7 mouse cellular contexts compared by ENCODE assay signal in genomic region chr4:59928347-59928746, GRCm38 (mm10). TPM values are rescaled to one million over a fixed set of nuclear protein-coding genes. Genes with fewer than 3 reads are reported as not detected.
A peak's percentile ranks its signal among the peaks of the same experiment; 100 is the strongest.
DNase-seq lines count a peak whose midpoint lies in the region; ATAC-seq lines count a peak whose summit lies in the region.

No protein-coding gene starts in this region.

- peak; percentile 96 for ATAC-seq in frontal cortex, adult (ENCODE audit: low TSS enrichment)
- ATAC-seq in hindbrain, embryonic 15.5 days (ENCODE audit: low FRiP score, low read depth): peak; percentile 62; the same call in 1 of the 2 replicates
- peak; percentile 99 for ATAC-seq in megakaryocyte progenitor cell, adult 5-6 weeks (replicated peaks; ENCODE audit: poor library complexity)

- H3K4me1 ChIP-seq in hindbrain, embryonic 15.5 days (replicated peaks): no peaks in the 10 kb centered on the region

- WGBS in hindbrain, embryonic 15.5 days: 21% methylated on average over 6 of the region's 6 CpGs

- H3K4me2 ChIP-seq in hindbrain, embryonic 15.5 days: no peak overlapping the region

- H3K9ac ChIP-seq in hindbrain, embryonic 15.5 days: no peak overlapping the region

- H3K27ac ChIP-seq in hindbrain, embryonic 15.5 days (replicated peaks): no peak overlapping the region

- no peaks in the 10 kb centered on the region for H3K36me3 ChIP-seq in hindbrain, embryonic 15.5 days

- no peaks in the 10 kb centered on the region for H3K9me3 ChIP-seq in hindbrain, embryonic 15.5 days

- no peaks in the 10 kb centered on the region for H3K27me3 ChIP-seq in hindbrain, embryonic 15.5 days

- no peak overlapping the region for H3K4me3 ChIP-seq in hindbrain, embryonic 15.5 days

- DNase-seq in MN1 (ENCODE audit: low spot score): peak; percentile 36
- peak; percentile 49 for DNase-seq in c-Kit-positive CD71-positive TER-119-positive erythroid progenitor cells, embryonic 14.5 days (ENCODE audit: low spot score)
- peak; percentile 67 to 85 for DNase-seq in layer of hippocampus, postnatal 14 days (ENCODE audit: low spot score in 2 of 2)
- peak; percentile 61 to 69 for DNase-seq in spleen, adult 18-20 months

RNA-seq across cellular contexts. Expression of gene Slc46a2, which starts 13.5 kb away (rescaled TPM):
- 0.05 TPM in 1 of 2 replicates, not detected in the other for polyA plus RNA-seq in hindbrain, embryonic 15.5 days (2015; fragmentation: Nextera tagmentation; extraction: Ambion mirVana)
- not detected for total RNA-seq in layer of hippocampus, postnatal 14 days (2021)
- total RNA-seq in megakaryocyte progenitor cell, adult 5-6 weeks (2015): not detected in 2 replicates
- not detected in 2 replicates for total RNA-seq in megakaryocyte progenitor cell, adult 5-6 weeks (2017)

RNA-seq across cellular contexts. Expression of gene Mup4, which starts 32.2 kb away (rescaled TPM):
- not detected in 2 replicates for polyA plus RNA-seq in hindbrain, embryonic 15.5 days (2015; fragmentation: Nextera tagmentation; extraction: Ambion mirVana)
- total RNA-seq in layer of hippocampus, postnatal 14 days (2021): not detected
- not detected in 2 replicates for total RNA-seq in megakaryocyte progenitor cell, adult 5-6 weeks (2015)
- not detected in 2 replicates for total RNA-seq in megakaryocyte progenitor cell, adult 5-6 weeks (2017)

RNA-seq across cellular contexts. Expression of gene Mup6, which starts 35.7 kb away (rescaled TPM):
- polyA plus RNA-seq in hindbrain, embryonic 15.5 days (2015; fragmentation: Nextera tagmentation; extraction: Ambion mirVana): not detected in 2 replicates
- total RNA-seq in layer of hippocampus, postnatal 14 days (2021): not detected
- total RNA-seq in megakaryocyte progenitor cell, adult 5-6 weeks (2015): not detected in 2 replicates
- not detected in 2 replicates for total RNA-seq in megakaryocyte progenitor cell, adult 5-6 weeks (2017)
